Mouse (Mus musculus): ENCODE measurements around the gene Lsm7. TPM values are rescaled to one million over a fixed set of nuclear protein-coding genes. Genes with fewer than 3 reads are reported as not detected.

The Lsm7 gene
- polyA plus RNA-seq, 1 experiment = 242 TPM

- WGBS = 97% methylated on average over 2 of the region's 2 CpGs
- DNase-seq = no peak
- H3K4me1 ChIP-seq (replicated peaks; ENCODE audit: control insufficient read depth, insufficient read depth, low read length) = peaks cover 5% of the 10 kb centered on the region; the same call in 1 of the 2 replicates
- H3K36me3 ChIP-seq (ENCODE audit: control insufficient read depth, insufficient read depth, low read length) = no peaks in the 10 kb centered on the region
- peaks cover 2% of the 10 kb centered on the region; the same call in 1 of the 2 replicates for H3K27me3 ChIP-seq (ENCODE audit: control insufficient read depth, insufficient read depth, low read length)
- H3K27ac ChIP-seq (ENCODE audit: control insufficient read depth, insufficient read depth, low read length) = no peak overlapping the region
- no peak overlapping the region for H3K4me3 ChIP-seq (ENCODE audit: control insufficient read depth, insufficient read depth, low read length)
- TF ChIP-seq POLR2A (IDR thresholded peaks at IDR 0.05; ENCODE audit: control insufficient read depth, extremely low read depth, insufficient read depth, low read length, poor library complexity) (no peak), CTCF (IDR thresholded peaks at IDR 0.05; ENCODE audit: borderline replicate concordance, control insufficient read depth, extremely low read depth, insufficient read depth, low read length, poor library complexity) (no peak)
Observed at GRCm38 (mm10) chr10:80841685-80842084, 13.3 kb downstream of the Lsm7 start.

- Histone ChIP-seq H3K36me3 (ENCODE audit: control insufficient read depth, insufficient read depth, low read length) (no peaks in the 10 kb centered on the region), H3K27ac (ENCODE audit: control insufficient read depth, insufficient read depth, low read length) (no peak overlapping the region), H3K4me3 (ENCODE audit: control insufficient read depth, insufficient read depth, low read length) (no peak overlapping the region), H3K4me1 (replicated peaks; ENCODE audit: control insufficient read depth, insufficient read depth, low read length) (peaks cover 5% of the 10 kb centered on the region; the same call in 1 of the 2 replicates), H3K27me3 (ENCODE audit: control insufficient read depth, insufficient read depth, low read length) (peaks cover 2% of the 10 kb centered on the region; the same call in 1 of the 2 replicates)
- WGBS = 82% methylated on average over 6 of the region's 6 CpGs
- TF ChIP-seq CTCF (IDR thresholded peaks at IDR 0.05; ENCODE audit: borderline replicate concordance, control insufficient read depth, extremely low read depth, insufficient read depth, low read length, poor library complexity) (no peak), POLR2A (IDR thresholded peaks at IDR 0.05; ENCODE audit: control insufficient read depth, extremely low read depth, insufficient read depth, low read length, poor library complexity) (no peak)
- no peak for DNase-seq
Observed at GRCm38 (mm10) chr10:80839848-80840247, 15.2 kb downstream of the Lsm7 start.

GRCm38 (mm10) chr10:80838346-80838912 lies 16.6 kb downstream of the Lsm7 start:
- H3K27ac ChIP-seq (ENCODE audit: control insufficient read depth, insufficient read depth, low read length) = no peak overlapping the region
- no peaks in the 10 kb centered on the region for H3K4me1 ChIP-seq (replicated peaks; ENCODE audit: control insufficient read depth, insufficient read depth, low read length)
- TF ChIP-seq POLR2A (IDR thresholded peaks at IDR 0.05; ENCODE audit: control insufficient read depth, extremely low read depth, insufficient read depth, low read length, poor library complexity) (no peak), CTCF (IDR thresholded peaks at IDR 0.05; ENCODE audit: borderline replicate concordance, control insufficient read depth, extremely low read depth, insufficient read depth, low read length, poor library complexity) (no peak)
- no peaks in the 10 kb centered on the region for H3K36me3 ChIP-seq (ENCODE audit: control insufficient read depth, insufficient read depth, low read length)
- no peak for DNase-seq
- 68% methylated on average over 2 of the region's 2 CpGs for WGBS
- no peaks in the 10 kb centered on the region; the same call in 1 of the 2 replicates for H3K27me3 ChIP-seq (ENCODE audit: control insufficient read depth, insufficient read depth, low read length)
- H3K4me3 ChIP-seq (ENCODE audit: control insufficient read depth, insufficient read depth, low read length) = no peak overlapping the region

GRCm38 (mm10) chr10:80837827-80838226 lies 17.2 kb downstream of the Lsm7 start:
- no peaks in the 10 kb centered on the region; the same call in 1 of the 2 replicates for H3K27me3 ChIP-seq (ENCODE audit: control insufficient read depth, insufficient read depth, low read length)
- H3K27ac ChIP-seq (ENCODE audit: control insufficient read depth, insufficient read depth, low read length) = no peak overlapping the region
- no peak for DNase-seq
- 89% methylated on average over 2 of the region's 2 CpGs for WGBS
- H3K36me3 ChIP-seq (ENCODE audit: control insufficient read depth, insufficient read depth, low read length) = no peaks in the 10 kb centered on the region
- no peak for TF ChIP-seq CTCF (IDR thresholded peaks at IDR 0.05; ENCODE audit: borderline replicate concordance, control insufficient read depth, extremely low read depth, insufficient read depth, low read length, poor library complexity)
- no peak for TF ChIP-seq POLR2A (IDR thresholded peaks at IDR 0.05; ENCODE audit: control insufficient read depth, extremely low read depth, insufficient read depth, low read length, poor library complexity)
- H3K4me3 ChIP-seq (ENCODE audit: control insufficient read depth, insufficient read depth, low read length) = no peak overlapping the region
- H3K4me1 ChIP-seq (replicated peaks; ENCODE audit: control insufficient read depth, insufficient read depth, low read length) = no peaks in the 10 kb centered on the region

- no peak for TF ChIP-seq CTCF (IDR thresholded peaks at IDR 0.05; ENCODE audit: borderline replicate concordance, control insufficient read depth, extremely low read depth, insufficient read depth, low read length, poor library complexity)
- Histone ChIP-seq H3K27me3 (ENCODE audit: control insufficient read depth, insufficient read depth, low read length) (no peaks in the 10 kb centered on the region; the same call in 1 of the 2 replicates), H3K36me3 (ENCODE audit: control insufficient read depth, insufficient read depth, low read length) (no peaks in the 10 kb centered on the region), H3K27ac (ENCODE audit: control insufficient read depth, insufficient read depth, low read length) (no peak overlapping the region), H3K4me3 (ENCODE audit: control insufficient read depth, insufficient read depth, low read length) (no peak overlapping the region), H3K4me1 (replicated peaks; ENCODE audit: control insufficient read depth, insufficient read depth, low read length) (no peaks in the 10 kb centered on the region)
- 65% methylated on average over 7 of the region's 7 CpGs for WGBS
- no peak for DNase-seq
Observed at GRCm38 (mm10) chr10:80836949-80837379, 18.0 kb downstream of the Lsm7 start.

GRCm38 (mm10) chr10:80835617-80836016 lies 19.4 kb downstream of the Lsm7 start:
- TF ChIP-seq CTCF (IDR thresholded peaks at IDR 0.05; ENCODE audit: borderline replicate concordance, control insufficient read depth, extremely low read depth, insufficient read depth, low read length, poor library complexity) (no peak), POLR2A (IDR thresholded peaks at IDR 0.05; ENCODE audit: control insufficient read depth, extremely low read depth, insufficient read depth, low read length, poor library complexity) (no peak)
- 75% methylated on average over 30 of the region's 30 CpGs for WGBS
- no peak overlapping the region for H3K27ac ChIP-seq (ENCODE audit: control insufficient read depth, insufficient read depth, low read length)
- H3K36me3 ChIP-seq (ENCODE audit: control insufficient read depth, insufficient read depth, low read length) = no peaks in the 10 kb centered on the region
- H3K4me1 ChIP-seq (replicated peaks; ENCODE audit: control insufficient read depth, insufficient read depth, low read length) = no peaks in the 10 kb centered on the region
- H3K27me3 ChIP-seq (ENCODE audit: control insufficient read depth, insufficient read depth, low read length) = no peaks in the 10 kb centered on the region; the same call in 1 of the 2 replicates
- H3K4me3 ChIP-seq (ENCODE audit: control insufficient read depth, insufficient read depth, low read length) = no peak overlapping the region
- no peak for DNase-seq

- Histone ChIP-seq H3K27me3 (ENCODE audit: control insufficient read depth, insufficient read depth, low read length) (no peaks in the 10 kb centered on the region; the same call in 1 of the 2 replicates), H3K27ac (ENCODE audit: control insufficient read depth, insufficient read depth, low read length) (no peak overlapping the region), H3K4me1 (replicated peaks; ENCODE audit: control insufficient read depth, insufficient read depth, low read length) (peaks cover 4% of the 10 kb centered on the region), H3K4me3 (ENCODE audit: control insufficient read depth, insufficient read depth, low read length) (no peak overlapping the region), H3K36me3 (ENCODE audit: control insufficient read depth, insufficient read depth, low read length) (peaks cover 10% of the 10 kb centered on the region)
- DNase-seq = no peak
- 88% methylated on average over 7 of the region's 7 CpGs for WGBS
- TF ChIP-seq CTCF (IDR thresholded peaks at IDR 0.05; ENCODE audit: borderline replicate concordance, control insufficient read depth, extremely low read depth, insufficient read depth, low read length, poor library complexity) = no peak
- no peak for TF ChIP-seq POLR2A (IDR thresholded peaks at IDR 0.05; ENCODE audit: control insufficient read depth, extremely low read depth, insufficient read depth, low read length, poor library complexity)
Observed at GRCm38 (mm10) chr10:80832818-80833217, 22.2 kb downstream of the Lsm7 start.
